Mouse (Mus musculus) bone marrow macrophage, adult 2 months (primary cell): ENCODE results near the gene Mex3d.

Experiments used
- CTCF ChIP-seq: IDR thresholded peaks from 2 replicates; pipeline ENCODE4 v1.5.1; 2012; ENCODE audit warnings: low read depth, mild to moderate bottlenecking, low read length, moderate library complexity
- POLR2A ChIP-seq: IDR thresholded peaks from 2 replicates; pipeline ENCODE4 v1.6.1; 2012; ENCODE audit warnings: mild to moderate bottlenecking, low read depth, low read length, borderline replicate concordance

GRCm38 (mm10) chr10:80330888-80331287 lies 56.6 kb downstream of the Mex3d start:
- no peak for TF ChIP-seq CTCF
- TF ChIP-seq POLR2A, result no peak
